Mouse (Mus musculus) C2C12 (cell line): ENCODE measurements at regions not wholly inside any gene's neighbourhood (a gene's known extent, or its start where the extent isn't known, plus 50 kb on each side); places are given as distances from the start of the nearest gene placed in this dataset.

ENCODE experiments used
- H3K27me3 ChIP-seq: one replicate; pipeline ENCODE4 v1.6.1; 2011; ENCODE audit not compliant: control insufficient read depth, insufficient read depth, insufficient read length
- H3K36me3 ChIP-seq: one replicate; pipeline ENCODE4 v1.6.1; 2011; ENCODE audit not compliant: control insufficient read depth, insufficient read depth
- H3K4me3 ChIP-seq: one replicate; pipeline ENCODE4 v1.5.1; 2011; ENCODE audit warnings: mild to moderate bottlenecking, control low read depth; ENCODE audit not compliant: poor library complexity, insufficient read depth, severe bottlenecking
- H3K79me2 ChIP-seq: one replicate; pipeline ENCODE4 v1.6.1; 2011; ENCODE audit not compliant: control insufficient read depth, insufficient read depth
- H3K79me3 ChIP-seq: one replicate; pipeline ENCODE4 v1.6.1; 2011; ENCODE audit warnings: low read depth, control low read depth
- H3ac ChIP-seq: one replicate; pipeline ENCODE3; 2011; ENCODE audit warnings: low read depth; ENCODE audit not compliant: control insufficient read depth, insufficient read length
- CEBPB ChIP-seq: IDR thresholded peaks from one replicate; pipeline ENCODE4 v1.6.1; 2011; ENCODE audit warnings: low read depth, mild to moderate bottlenecking, control low read depth, moderate library complexity
- CTCF ChIP-seq: IDR thresholded peaks from one replicate; pipeline ENCODE4 v1.5.1; 2011; ENCODE audit not compliant: control insufficient read depth, insufficient read depth, insufficient read length
- FOSL1 ChIP-seq: IDR thresholded peaks from one replicate; pipeline ENCODE4 v1.8.0; 2011; ENCODE audit warnings: mild to moderate bottlenecking, low read length; ENCODE audit not compliant: poor library complexity, insufficient read depth, severe bottlenecking
- MAX ChIP-seq: IDR thresholded peaks from one replicate; pipeline ENCODE4 v1.6.1; 2011; ENCODE audit warnings: mild to moderate bottlenecking, control low read depth
- MYOD1 ChIP-seq: IDR thresholded peaks from one replicate; pipeline ENCODE4 v1.6.1; 2011; ENCODE audit warnings: low read depth; ENCODE audit not compliant: control insufficient read depth, insufficient read length
- MYOG ChIP-seq: IDR thresholded peaks from one replicate; pipeline ENCODE4 v1.6.1; 2011; ENCODE audit not compliant: control insufficient read depth, insufficient read length; ENCODE audit errors: extremely low read depth
- USF1 ChIP-seq: IDR thresholded peaks from one replicate; pipeline ENCODE4 v1.6.1; 2011; ENCODE audit warnings: low read depth, mild to moderate bottlenecking, control low read depth, moderate library complexity

DNA sequence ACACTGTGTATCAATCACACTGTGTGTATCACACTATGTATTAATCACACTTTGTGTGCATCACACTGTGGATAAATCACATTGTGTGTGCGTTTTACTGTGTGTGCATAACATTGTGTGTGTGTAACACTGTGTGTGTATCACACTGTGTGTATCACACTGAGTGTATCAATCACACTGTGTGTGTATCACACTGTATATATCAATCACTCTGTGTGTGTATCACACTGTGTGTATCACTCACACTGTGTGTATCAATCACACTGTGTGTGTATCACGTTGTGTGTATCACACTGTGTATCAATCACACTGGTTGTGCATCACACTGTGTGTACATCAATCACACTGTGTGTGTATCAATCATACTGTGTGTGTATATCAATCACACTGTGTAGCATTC lies 62.8 kb upstream of the Dlx6 start:
- H3K79me2 ChIP-seq = no peaks in the 10 kb centered on the region
- no peaks in the 10 kb centered on the region for H3K79me3 ChIP-seq
- H3ac ChIP-seq = no peak overlapping the region
- peaks cover 9% of the 10 kb centered on the region for H3K27me3 ChIP-seq
- TF ChIP-seq MAX (no peak), USF1 (no peak), CTCF (no peak), CEBPB (no peak), MYOG (no peak), MYOD1 (no peak), FOSL1 (no peak)
- H3K4me3 ChIP-seq = no peak overlapping the region
- H3K36me3 ChIP-seq = no peaks in the 10 kb centered on the region

DNA sequence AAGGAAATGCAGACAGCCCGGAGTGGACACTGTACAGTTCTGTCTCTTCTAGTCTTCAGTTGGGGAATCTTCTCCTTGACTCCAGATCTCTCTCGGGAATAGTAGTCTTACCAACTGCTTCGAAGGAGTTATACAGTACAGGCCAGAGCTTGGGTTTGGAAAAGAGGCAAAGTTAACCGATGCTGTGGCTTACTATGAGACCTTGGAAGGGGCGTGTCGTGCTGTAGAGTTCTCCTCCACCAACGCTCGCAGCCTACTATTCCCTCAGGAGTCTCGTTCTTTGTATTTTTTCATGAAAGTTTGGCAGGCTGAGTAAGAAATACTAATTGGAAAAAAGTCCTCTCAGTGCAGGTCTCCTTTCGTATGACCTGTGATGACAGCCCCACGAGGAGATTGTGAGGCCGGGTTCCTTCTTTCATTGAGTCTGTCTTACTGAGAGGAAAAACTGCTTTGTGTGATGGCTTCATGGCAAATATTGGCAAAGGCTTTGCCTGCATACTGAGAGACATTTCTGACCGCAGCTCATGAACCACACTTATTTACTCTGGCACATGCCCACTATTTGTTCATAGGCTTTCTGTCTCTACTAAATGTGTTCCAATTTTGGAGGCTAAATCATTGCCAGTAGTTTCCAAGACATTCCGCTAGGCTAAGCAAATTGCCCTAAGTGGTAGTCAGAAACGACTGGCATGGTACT lies 61.4 kb upstream of the Dlx6 start:
- no peaks in the 10 kb centered on the region for H3K79me2 ChIP-seq
- TF ChIP-seq MYOG = no peak
- no peak for TF ChIP-seq CTCF
- TF ChIP-seq CEBPB = no peak
- no peak for TF ChIP-seq FOSL1
- TF ChIP-seq MYOD1 = no peak
- no peak for TF ChIP-seq USF1
- TF ChIP-seq MAX = no peak
- H3K27me3 ChIP-seq = peaks cover 7% of the 10 kb centered on the region
- no peaks in the 10 kb centered on the region for H3K36me3 ChIP-seq
- H3K79me3 ChIP-seq = no peaks in the 10 kb centered on the region
- H3ac ChIP-seq = no peak overlapping the region
- H3K4me3 ChIP-seq = no peak overlapping the region
